Mouse (Mus musculus) embryonic facial prominence, embryonic 14.5 days (tissue): ENCODE results near the gene Plekhm2. TPM values are rescaled to one million over a fixed set of nuclear protein-coding genes. Genes with fewer than 3 reads are reported as not detected.

ENCODE experiments used
- ATAC-seq: fragments of 200-750 bp; cut with Nextera tagmentation; 2 replicates; pipeline ENCODE4 v1.8.0; 2017; ENCODE audit warnings: low read depth, moderate number of reproducible peaks, moderate TSS enrichment
- DNase-seq: peaks from one replicate; pipeline ENCODE4 v3.0.0-alpha.2; 2015; ENCODE audit warnings: low spot score
- H3K27ac ChIP-seq: fragments of 300-500 bp; sonication (generic); replicated peaks from 2 replicates; pipeline ENCODE4 v1.5.1; 2014; ENCODE audit warnings: low read depth, mild to moderate bottlenecking, low read length, moderate library complexity
- H3K27me3 ChIP-seq: fragments of 300-500 bp; sonication (generic); replicated peaks from 2 replicates; pipeline ENCODE4 v1.6.1; 2014; ENCODE audit warnings: low read length; ENCODE audit not compliant: control insufficient read depth, insufficient read depth
- H3K36me3 ChIP-seq: fragments of 300-500 bp; sonication (generic); 2 replicates; pipeline ENCODE4 v1.6.1; 2014; ENCODE audit warnings: low read length, mixed read lengths; ENCODE audit not compliant: control insufficient read depth, insufficient read depth
- H3K4me1 ChIP-seq: fragments of 300-500 bp; sonication (generic); 2 replicates; pipeline ENCODE4 v1.6.1; 2014; ENCODE audit warnings: antibody characterized with exemption, low read length; ENCODE audit not compliant: control insufficient read depth, insufficient read depth
- H3K4me2 ChIP-seq: fragments of 300-500 bp; sonication (generic); 2 replicates; pipeline ENCODE4 v1.6.1; 2014; ENCODE audit warnings: low read depth, mild to moderate bottlenecking, low read length, moderate library complexity, mixed read lengths
- H3K4me3 ChIP-seq: fragments of 300-500 bp; sonication (generic); 2 replicates; pipeline ENCODE4 v1.5.1; 2014; ENCODE audit warnings: low read depth, mild to moderate bottlenecking, low read length
- H3K9ac ChIP-seq: fragments of 300-500 bp; sonication (generic); 2 replicates; pipeline ENCODE4 v1.6.1; 2014; ENCODE audit warnings: low read depth, mild to moderate bottlenecking, low read length, moderate library complexity, mixed read lengths
- H3K9me3 ChIP-seq: fragments of 300-500 bp; sonication (generic); 2 replicates; pipeline ENCODE4 v1.6.1; 2016; ENCODE audit warnings: low read length; ENCODE audit not compliant: control insufficient read depth
- WGBS: fragments of 180-500 bp; shearing (Covaris S2); extraction: QIAGEN DNeasy Blood & Tissue Kit; methylation state at CpG from one replicate; pipeline ENCODE4 v1.1.7; 2014; 5-methylcytosine and 5-hydroxymethylcytosine counted together
- polyA plus RNA-seq: library from polyadenylated mRNA; unstranded; fragments of >200 nt; fragmentation: Nextera tagmentation; extraction: Ambion mirVana; gene quantifications from 2 replicates; pipeline ENCODE4 v1.2.1, GENCODE M21; 2014

Plekhm2 gene
- polyA plus RNA-seq, 1 experiment from 2014 or later, result 3.7 TPM

GRCm38 (mm10) chr4:141647187-141647586 lies 17.5 kb downstream of the Plekhm2 start:
- no peak for ATAC-seq
- H3K9me3 ChIP-seq, result no peaks in the 10 kb centered on the region
- H3K27me3 ChIP-seq, result no peaks in the 10 kb centered on the region
- H3K36me3 ChIP-seq, result peaks cover 17% of the 10 kb centered on the region; the same call in 1 of the 2 replicates
- no peak overlapping the region for H3K4me3 ChIP-seq
- no peaks in the 10 kb centered on the region; the same call in 1 of the 2 replicates for H3K4me1 ChIP-seq
- DNase-seq, result no peak
- WGBS, result 100% methylated on average over 3 of the region's 3 CpGs
- H3K9ac ChIP-seq, result no peak overlapping the region
- no peak overlapping the region for H3K27ac ChIP-seq
- H3K4me2 ChIP-seq, result no peak overlapping the region

DNA sequence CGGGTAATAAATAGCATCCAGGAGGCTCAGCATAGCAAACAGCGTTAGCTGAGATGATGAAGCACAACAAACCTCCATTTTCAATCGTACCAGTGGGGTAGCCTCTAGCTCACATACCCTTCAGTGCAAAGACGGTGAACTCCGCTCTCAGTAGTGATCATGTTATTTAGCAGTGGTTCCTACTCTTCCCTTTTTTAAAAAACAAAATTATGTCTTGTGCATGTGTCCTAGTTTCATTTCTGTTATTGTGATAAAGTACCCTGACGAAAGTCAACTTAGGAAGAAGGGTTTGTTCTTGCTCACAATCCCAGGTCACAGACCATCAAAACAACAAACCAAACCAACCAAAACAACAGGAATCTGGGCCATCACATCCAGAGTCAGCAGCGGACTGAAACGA lies 18.7 kb downstream of the Plekhm2 start:
- Histone ChIP-seq H3K9me3 (no peaks in the 10 kb centered on the region), H3K4me3 (no peak overlapping the region), H3K9ac (no peak overlapping the region), H3K4me2 (no peak overlapping the region), H3K27me3 (no peaks in the 10 kb centered on the region), H3K27ac (no peak overlapping the region), H3K4me1 (no peaks in the 10 kb centered on the region; the same call in 1 of the 2 replicates), H3K36me3 (peaks cover 23% of the 10 kb centered on the region)
- 88% methylated on average over 8 of the region's 8 CpGs for WGBS
- DNase-seq (no peak), ATAC-seq (no peak)

DNA sequence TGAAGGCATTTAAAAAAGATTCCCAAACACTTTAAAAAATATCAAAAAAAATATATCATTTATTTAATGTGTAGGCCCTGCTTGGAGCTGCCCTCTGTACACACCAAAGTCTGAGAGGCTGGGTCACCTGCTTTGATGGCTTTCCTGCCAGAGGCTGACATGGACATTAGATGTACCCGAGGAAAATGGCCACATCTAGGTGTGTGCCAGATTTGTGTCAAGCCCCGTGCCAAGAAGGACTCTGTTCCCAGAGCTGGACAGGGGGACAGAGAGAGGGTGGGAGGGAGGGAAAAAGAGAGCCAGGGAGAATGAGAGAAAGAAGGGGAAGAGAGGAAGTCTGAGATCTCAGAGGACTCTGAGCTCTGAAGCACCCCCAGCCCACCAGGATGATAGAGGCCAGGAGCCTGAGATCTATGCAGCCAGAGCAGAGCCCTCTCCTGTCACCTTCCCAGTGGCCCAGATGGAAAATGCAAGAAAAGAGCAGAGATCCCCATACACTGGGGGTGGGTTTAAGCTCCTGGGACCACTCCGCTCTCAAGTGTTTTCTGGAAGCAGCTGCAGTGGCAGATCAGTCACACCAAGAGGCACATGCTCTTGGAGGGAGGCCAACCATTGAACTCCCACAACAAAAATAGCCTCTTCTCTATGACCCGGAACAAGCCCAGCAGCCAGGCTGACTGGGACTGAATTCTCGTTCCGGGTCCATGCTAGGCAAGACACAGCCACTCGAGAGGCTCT lies 21.4 kb downstream of the Plekhm2 start:
- Histone ChIP-seq H3K27ac (peak overlapping the region; percentile 55), H3K27me3 (no peaks in the 10 kb centered on the region), H3K4me3 (no peak overlapping the region), H3K36me3 (peaks cover 47% of the 10 kb centered on the region), H3K9ac (0 out of 2 replicates have a peak overlapping the region, but pooled peaks have one; percentile 25), H3K4me1 (no peaks in the 10 kb centered on the region; the same call in 1 of the 2 replicates), H3K4me2 (no peak overlapping the region), H3K9me3 (no peaks in the 10 kb centered on the region)
- peak; percentile 89 for DNase-seq
- peak; percentile 82 for ATAC-seq
- 57% methylated on average over 7 of the region's 7 CpGs for WGBS

GRCm38 (mm10) chr4:141641961-141642811 lies 22.5 kb downstream of the Plekhm2 start:
- H3K36me3 ChIP-seq, result peaks cover 55% of the 10 kb centered on the region
- 88% methylated on average over 25 of the region's 25 CpGs for WGBS

DNA sequence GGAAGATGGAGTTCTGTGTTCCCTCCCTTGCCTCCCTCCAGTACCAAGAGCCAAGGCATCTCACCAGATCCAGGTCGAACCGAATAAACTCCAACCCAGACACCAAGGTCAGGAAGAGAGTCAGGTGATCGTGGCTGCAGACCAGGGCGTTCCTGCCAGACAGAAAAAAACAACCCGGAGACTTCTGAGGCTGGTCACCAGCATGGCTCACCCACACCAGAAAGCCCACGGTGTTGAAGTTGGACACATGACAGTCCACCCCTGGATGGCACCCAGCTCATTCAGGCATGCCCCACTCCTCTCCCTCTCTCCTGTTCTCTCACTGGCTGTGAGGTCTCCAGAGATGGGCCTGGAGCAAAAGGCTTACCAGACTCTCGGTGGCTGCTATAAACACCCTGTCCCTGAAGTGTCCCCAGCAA lies 23.3 kb downstream of the Plekhm2 start:
- Histone ChIP-seq H3K4me2 (no peak overlapping the region), H3K27me3 (no peaks in the 10 kb centered on the region), H3K9me3 (no peaks in the 10 kb centered on the region), H3K9ac (no peak overlapping the region), H3K4me1 (no peaks in the 10 kb centered on the region; the same call in 1 of the 2 replicates), H3K36me3 (peaks cover 60% of the 10 kb centered on the region), H3K4me3 (no peak overlapping the region), H3K27ac (no peak overlapping the region)
- ATAC-seq (no peak), DNase-seq (no peak)
- whole genome bisulfite sequencing, result 80% methylated on average over 6 of the region's 7 CpGs

More at GRCm38 (mm10) chr4:141641961-141642811, 22.5 kb downstream of the Plekhm2 start:
- no peak overlapping the region for H3K4me2 ChIP-seq
- no peak overlapping the region for H3K4me3 ChIP-seq
- ATAC-seq (no peak), DNase-seq (no peak)
- no peaks in the 10 kb centered on the region for H3K27me3 ChIP-seq
- H3K9ac ChIP-seq, result no peak overlapping the region
- H3K4me1 ChIP-seq, result no peaks in the 10 kb centered on the region; the same call in 1 of the 2 replicates
- H3K27ac ChIP-seq, result no peak overlapping the region
- H3K9me3 ChIP-seq, result no peaks in the 10 kb centered on the region

- no peak for ATAC-seq
- Histone ChIP-seq H3K27ac (no peak overlapping the region), H3K27me3 (no peaks in the 10 kb centered on the region), H3K4me2 (no peak overlapping the region), H3K9me3 (no peaks in the 10 kb centered on the region), H3K9ac (no peak overlapping the region), H3K4me1 (no peaks in the 10 kb centered on the region; the same call in 1 of the 2 replicates), H3K36me3 (peaks cover 73% of the 10 kb centered on the region), H3K4me3 (no peak overlapping the region)
- no peak for DNase-seq
- 65% methylated on average over 11 of the region's 11 CpGs for WGBS
Measured at GRCm38 (mm10) chr4:141639474-141639873, 25.2 kb downstream of the Plekhm2 start.

GRCm38 (mm10) chr4:141636693-141637092 lies 28.0 kb downstream of the Plekhm2 start:
- H3K4me1 ChIP-seq, result no peaks in the 10 kb centered on the region
- H3K9ac ChIP-seq, result no peak overlapping the region
- H3K4me3 ChIP-seq, result no peak overlapping the region
- peaks cover 91% of the 10 kb centered on the region for H3K36me3 ChIP-seq
- 85% methylated on average over 2 of the region's 5 CpGs for WGBS
- DNase-seq, result no peak
- no peak overlapping the region for H3K27ac ChIP-seq
- H3K4me2 ChIP-seq, result no peak overlapping the region
- no peaks in the 10 kb centered on the region for H3K27me3 ChIP-seq
- no peaks in the 10 kb centered on the region for H3K9me3 ChIP-seq
- ATAC-seq, result no peak

- no peaks in the 10 kb centered on the region for H3K27me3 ChIP-seq
- no peak overlapping the region for H3K4me3 ChIP-seq
- no peak overlapping the region for H3K4me2 ChIP-seq
- H3K27ac ChIP-seq, result no peak overlapping the region
- no peak for ATAC-seq
- no peak for DNase-seq
- H3K9ac ChIP-seq, result no peak overlapping the region
- 51% methylated on average over 9 of the region's 9 CpGs for WGBS
- no peaks in the 10 kb centered on the region for H3K9me3 ChIP-seq
- peaks cover 91% of the 10 kb centered on the region for H3K36me3 ChIP-seq
- no peaks in the 10 kb centered on the region for H3K4me1 ChIP-seq
Measured at GRCm38 (mm10) chr4:141635991-141636390, 28.7 kb downstream of the Plekhm2 start.
